In the genomic region with DNA sequence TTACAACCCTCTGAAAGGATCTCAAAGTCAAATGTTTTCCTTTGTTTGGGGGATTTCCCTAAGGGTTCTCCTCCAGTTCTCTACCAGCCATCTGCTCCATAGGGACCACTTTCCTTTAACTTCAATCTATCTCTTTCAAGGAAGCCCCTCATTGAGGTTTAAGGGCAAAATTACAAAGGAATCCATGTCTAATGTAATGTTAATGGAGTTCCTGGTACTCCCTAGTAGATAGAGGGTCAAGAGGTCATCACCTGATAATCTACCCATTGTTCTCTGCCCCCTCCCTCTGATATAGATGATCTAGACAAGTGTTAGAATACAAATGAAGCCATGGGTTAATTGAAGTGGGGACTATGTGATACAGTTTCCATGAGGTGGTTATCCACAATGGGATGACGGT, we compare ENCODE assay signal across 14 mouse cellular contexts.
"Had no signal": no experiment of that assay in that cellular context is flagged by ENCODE, and none has a peak within 500 bp of the region (broad histone marks: within the 10 kb centered on the region; RNA-seq: fewer than 3 reads in every experiment).

No protein-coding gene starts in this region.

- H3K36me3 ChIP-seq: midbrain, embryonic 10.5 days; midbrain, embryonic 12.5 days; neural tube, embryonic 12.5 days had no signal

- H3K27ac ChIP-seq: midbrain, embryonic 10.5 days; midbrain, embryonic 12.5 days; neural tube, embryonic 12.5 days had no signal

- H3K9ac ChIP-seq: lung, embryonic 14.5 days; midbrain, embryonic 12.5 days; neural tube, embryonic 12.5 days had no signal

- H3K9me3 ChIP-seq: midbrain, embryonic 10.5 days; midbrain, embryonic 12.5 days; neural tube, embryonic 12.5 days had no signal

- H3K4me1 ChIP-seq: neural tube, embryonic 12.5 days had no signal

- DNase-seq: lung, adult 18-20 months; lung, embryonic 14.5 days; lung, postnatal 10 days; lung, postnatal 4 days; midbrain, embryonic 14.5 days; right cerebral cortex, postnatal 14 days; spleen, adult 18-20 months; thymus, adult 18-20 months; thymus, postnatal 14 days; thymus, postnatal 36 days had no signal

- H3K4me3 ChIP-seq: midbrain, embryonic 10.5 days; midbrain, embryonic 12.5 days; myocyte; neural tube, embryonic 12.5 days had no signal
